Mouse (Mus musculus): Measurements from ENCODE around the gene Dgkh.

DNA sequence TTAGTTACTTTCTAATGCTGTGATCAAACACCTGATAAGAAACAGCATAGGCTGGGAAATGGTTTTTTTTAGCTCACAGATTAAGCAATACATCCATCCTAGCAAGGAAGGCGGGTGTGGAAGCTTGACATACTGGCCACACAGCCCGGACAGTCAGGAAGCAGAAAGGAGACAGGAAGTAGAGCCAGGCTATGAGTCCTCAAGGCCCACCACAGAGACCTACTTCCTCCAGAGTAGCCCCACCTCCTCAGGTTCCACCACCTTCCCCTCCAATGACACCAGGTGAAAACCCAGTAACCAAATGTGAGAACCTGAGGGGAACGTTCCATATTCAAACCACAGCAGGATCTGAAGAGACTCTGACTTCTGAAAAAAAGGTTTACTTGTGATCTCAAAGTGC lies 53.6 kb downstream of the Dgkh start:
- TF ChIP-seq CTCF (IDR thresholded peaks at IDR 0.05; ENCODE audit: control insufficient read depth, insufficient read depth, low read length) (no peak), POLR2A (IDR thresholded peaks at IDR 0.05; ENCODE audit: borderline replicate concordance, control insufficient read depth, low read depth, low read length) (no peak)
